Mouse (Mus musculus) c-Kit-positive CD71-positive TER-119-negative erythroid progenitor cells, embryonic 14.5 days (primary cell): ENCODE data around the gene Fyn.

Experiments
- DNase-seq: peaks from one replicate; pipeline ENCODE4 v3.0.0-alpha.2; 2013; ENCODE audit warnings: low read depth

Gene Fyn

GRCm38 (mm10) chr10:39568991-39569390, 200.3 kb downstream of the Fyn start:
- no peak for DNase-seq

GRCm38 (mm10) chr10:39571011-39571410, 202.4 kb downstream of the Fyn start:
- DNase-seq: no peak

- DNase-seq: no peak
These were observed 203.5 kb downstream of the Fyn start for GRCm38 (mm10) chr10:39572050-39572671.

- DNase-seq: no peak
These were observed 204.0 kb downstream of the Fyn start for GRCm38 (mm10) chr10:39572672-39573051.

GRCm38 (mm10) chr10:39576466-39576865, 207.8 kb downstream of the Fyn start:
- DNase-seq: no peak

- no peak for DNase-seq
These were observed 211.8 kb downstream of the Fyn start for GRCm38 (mm10) chr10:39580477-39580876.

GRCm38 (mm10) chr10:39582385-39582784, 213.7 kb downstream of the Fyn start:
- DNase-seq: no peak

- no peak for DNase-seq
These were observed 215.1 kb downstream of the Fyn start for GRCm38 (mm10) chr10:39583718-39584117.

GRCm38 (mm10) chr10:39587290-39587925, 218.8 kb downstream of the Fyn start:
- DNase-seq: no peak

GRCm38 (mm10) chr10:39587973-39588746, 219.5 kb downstream of the Fyn start:
- no peak for DNase-seq

- no peak for DNase-seq
These were observed 221.3 kb downstream of the Fyn start for GRCm38 (mm10) chr10:39589765-39590546.

- DNase-seq: no peak
These were observed 222.0 kb downstream of the Fyn start for GRCm38 (mm10) chr10:39590629-39591028.

- no peak for DNase-seq
These were observed 223.8 kb downstream of the Fyn start for GRCm38 (mm10) chr10:39592501-39592900.

GRCm38 (mm10) chr10:39594716-39595115, 226.1 kb downstream of the Fyn start:
- no peak for DNase-seq

GRCm38 (mm10) chr10:39595862-39596261, 227.2 kb downstream of the Fyn start:
- DNase-seq: no peak

GRCm38 (mm10) chr10:39597116-39597791, 228.6 kb downstream of the Fyn start:
- DNase-seq: no peak

GRCm38 (mm10) chr10:39597792-39598183, 229.1 kb downstream of the Fyn start:
- no peak for DNase-seq

- DNase-seq: no peak
These were observed 230.9 kb downstream of the Fyn start for GRCm38 (mm10) chr10:39599601-39600000.

GRCm38 (mm10) chr10:39600115-39600514, 231.5 kb downstream of the Fyn start:
- no peak for DNase-seq

- no peak for DNase-seq
These were observed 232.4 kb downstream of the Fyn start for GRCm38 (mm10) chr10:39601068-39601467.

- no peak for DNase-seq
These were observed 237.8 kb downstream of the Fyn start for GRCm38 (mm10) chr10:39606434-39606833.

GRCm38 (mm10) chr10:39611234-39611633, 242.6 kb downstream of the Fyn start:
- DNase-seq: no peak
